Mouse (Mus musculus) hindbrain, embryonic 14.5 days (tissue): ENCODE measurements at regions not wholly inside any gene's neighbourhood (a gene's known extent, or its start where the extent isn't known, plus 50 kb on each side); places are given as distances from the start of the nearest gene placed in this dataset.

Experiments
- ATAC-seq: fragments of 200-750 bp; cut with Nextera tagmentation; 2 replicates; pipeline ENCODE4 v1.8.0; 2017; ENCODE audit warnings: moderate number of reproducible peaks, mild to moderate bottlenecking, moderate TSS enrichment, moderate library complexity; ENCODE audit not compliant: low FRiP score
- DNase-seq: peaks from one replicate; pipeline ENCODE4 v3.0.0-alpha.2; 2015; ENCODE audit warnings: low spot score
- H3K27ac ChIP-seq: fragments of 300-500 bp; sonication (generic); 2 replicates; pipeline ENCODE4 v1.5.1; 2014; ENCODE audit warnings: mild to moderate bottlenecking, moderate library complexity
- H3K27me3 ChIP-seq: fragments of 300-500 bp; sonication (generic); 2 replicates; pipeline ENCODE4 v1.6.1; 2014; ENCODE audit warnings: mild to moderate bottlenecking, low read length, mixed read lengths; ENCODE audit not compliant: control insufficient read depth, insufficient read depth
- H3K36me3 ChIP-seq: fragments of 300-500 bp; sonication (generic); replicated peaks from 2 replicates; pipeline ENCODE4 v1.6.1; 2014; ENCODE audit not compliant: control insufficient read depth, insufficient read depth
- H3K4me1 ChIP-seq: fragments of 300-500 bp; sonication (generic); replicated peaks from 2 replicates; pipeline ENCODE4 v1.6.1; 2014; ENCODE audit warnings: antibody characterized with exemption, low read length, mixed read lengths; ENCODE audit not compliant: control insufficient read depth, insufficient read depth
- H3K4me2 ChIP-seq: fragments of 300-500 bp; sonication (generic); replicated peaks from 2 replicates; pipeline ENCODE4 v1.6.1; 2014; ENCODE audit warnings: mild to moderate bottlenecking, moderate library complexity
- H3K4me3 ChIP-seq: fragments of 300-500 bp; sonication (generic); replicated peaks from 2 replicates; pipeline ENCODE4 v1.5.1; 2014; ENCODE audit warnings: mild to moderate bottlenecking, low read length
- H3K9ac ChIP-seq: fragments of 300-500 bp; sonication (generic); 2 replicates; pipeline ENCODE4 v1.6.1; 2014
- H3K9me3 ChIP-seq: fragments of 300-500 bp; sonication (generic); 2 replicates; pipeline ENCODE4 v1.6.1; 2016; ENCODE audit warnings: low read length; ENCODE audit not compliant: control insufficient read depth
- WGBS: fragments of 180-500 bp; shearing (Covaris S2); extraction: QIAGEN DNeasy Blood & Tissue Kit; methylation state at CpG from one replicate; pipeline ENCODE4 v1.1.7; 2014; 5-methylcytosine and 5-hydroxymethylcytosine counted together

- Histone ChIP-seq H3K36me3 (no peaks in the 10 kb centered on the region), H3K4me1 (no peaks in the 10 kb centered on the region), H3K27me3 (no peaks in the 10 kb centered on the region), H3K9me3 (no peaks in the 10 kb centered on the region), H3K27ac (no peak overlapping the region), H3K9ac (no peak overlapping the region), H3K4me3 (no peak overlapping the region), H3K4me2 (no peak overlapping the region)
- ATAC-seq (no peak), DNase-seq (no peak)
- 71% methylated on average over 1 of the region's 1 CpGs for WGBS
Measured at GRCm38 (mm10) chr1:57470356-57470755, 63.5 kb upstream of the Tyw5 start.

- no peak overlapping the region for H3K4me3 ChIP-seq
- H3K4me2 ChIP-seq = no peak overlapping the region
- no peak overlapping the region for H3K27ac ChIP-seq
- H3K9me3 ChIP-seq = no peaks in the 10 kb centered on the region
- H3K36me3 ChIP-seq = no peaks in the 10 kb centered on the region
- WGBS = 65% methylated on average over 1 of the region's 1 CpGs
- ATAC-seq = no peak
- no peaks in the 10 kb centered on the region for H3K27me3 ChIP-seq
- no peaks in the 10 kb centered on the region for H3K4me1 ChIP-seq
- H3K9ac ChIP-seq = no peak overlapping the region
- DNase-seq = no peak
Measured at GRCm38 (mm10) chr1:57472235-57472634, 65.3 kb upstream of the Tyw5 start.

GRCm38 (mm10) chr1:57477725-57478124 lies 70.8 kb upstream of the Tyw5 start:
- Histone ChIP-seq H3K27ac (no peak overlapping the region), H3K9ac (no peak overlapping the region), H3K36me3 (no peaks in the 10 kb centered on the region), H3K4me1 (no peaks in the 10 kb centered on the region), H3K4me2 (no peak overlapping the region), H3K27me3 (no peaks in the 10 kb centered on the region), H3K4me3 (no peak overlapping the region), H3K9me3 (no peaks in the 10 kb centered on the region)
- 48% methylated on average over 1 of the region's 1 CpGs for WGBS
- DNase-seq (no peak), ATAC-seq (no peak)

GRCm38 (mm10) chr1:57478151-57478550 lies 71.2 kb upstream of the Tyw5 start:
- Histone ChIP-seq H3K4me3 (no peak overlapping the region), H3K4me1 (no peaks in the 10 kb centered on the region), H3K27me3 (no peaks in the 10 kb centered on the region), H3K36me3 (no peaks in the 10 kb centered on the region), H3K4me2 (no peak overlapping the region), H3K9ac (no peak overlapping the region), H3K9me3 (no peaks in the 10 kb centered on the region), H3K27ac (no peak overlapping the region)
- ATAC-seq (no peak), DNase-seq (no peak)
- 82% methylated on average over 2 of the region's 2 CpGs for WGBS

GRCm38 (mm10) chr1:57478800-57479199 lies 71.9 kb upstream of the Tyw5 start:
- no peak overlapping the region for H3K4me3 ChIP-seq
- H3K9ac ChIP-seq = no peak overlapping the region
- no peaks in the 10 kb centered on the region for H3K36me3 ChIP-seq
- WGBS = 97% methylated on average over 1 of the region's 1 CpGs
- ATAC-seq (no peak), DNase-seq (no peak)
- H3K4me1 ChIP-seq = no peaks in the 10 kb centered on the region
- H3K27me3 ChIP-seq = no peaks in the 10 kb centered on the region
- H3K9me3 ChIP-seq = no peaks in the 10 kb centered on the region
- H3K4me2 ChIP-seq = no peak overlapping the region
- H3K27ac ChIP-seq = no peak overlapping the region

GRCm38 (mm10) chr1:57479566-57479965 lies 72.7 kb upstream of the Tyw5 start:
- Histone ChIP-seq H3K9ac (no peak overlapping the region), H3K27ac (no peak overlapping the region), H3K4me3 (no peak overlapping the region), H3K4me2 (no peak overlapping the region), H3K27me3 (no peaks in the 10 kb centered on the region), H3K36me3 (no peaks in the 10 kb centered on the region), H3K4me1 (no peaks in the 10 kb centered on the region), H3K9me3 (no peaks in the 10 kb centered on the region)
- ATAC-seq (no peak), DNase-seq (no peak)
- WGBS = 72% methylated on average over 4 of the region's 4 CpGs

GRCm38 (mm10) chr1:57489176-57489575 lies 82.3 kb upstream of the Tyw5 start:
- no peaks in the 10 kb centered on the region for H3K4me1 ChIP-seq
- DNase-seq (no peak), ATAC-seq (no peak)
- H3K4me3 ChIP-seq = no peak overlapping the region
- no peaks in the 10 kb centered on the region for H3K27me3 ChIP-seq
- H3K36me3 ChIP-seq = no peaks in the 10 kb centered on the region
- H3K4me2 ChIP-seq = no peak overlapping the region
- no peak overlapping the region for H3K9ac ChIP-seq
- H3K27ac ChIP-seq = 0 out of 2 replicates have a peak overlapping the region, but pooled peaks have one; percentile 32
- no peaks in the 10 kb centered on the region for H3K9me3 ChIP-seq
- whole genome bisulfite sequencing = 48% methylated on average over 2 of the region's 2 CpGs

- no peaks in the 10 kb centered on the region for H3K9me3 ChIP-seq
- no peaks in the 10 kb centered on the region for H3K36me3 ChIP-seq
- H3K27me3 ChIP-seq = no peaks in the 10 kb centered on the region
- H3K4me3 ChIP-seq = no peak overlapping the region
- H3K9ac ChIP-seq = no peak overlapping the region
- 70% methylated on average over 6 of the region's 6 CpGs for WGBS
- DNase-seq (no peak), ATAC-seq (no peak)
- no peak overlapping the region for H3K4me2 ChIP-seq
- H3K27ac ChIP-seq = peak overlapping the region; percentile 32; the same call in 1 of the 2 replicates
- no peaks in the 10 kb centered on the region for H3K4me1 ChIP-seq
Measured at GRCm38 (mm10) chr1:57489588-57489987, 82.7 kb upstream of the Tyw5 start.

- Histone ChIP-seq H3K9ac (no peak overlapping the region), H3K27ac (peak overlapping the region; percentile 32; the same call in 1 of the 2 replicates), H3K4me2 (no peak overlapping the region), H3K4me1 (no peaks in the 10 kb centered on the region), H3K9me3 (no peaks in the 10 kb centered on the region), H3K27me3 (no peaks in the 10 kb centered on the region), H3K36me3 (no peaks in the 10 kb centered on the region), H3K4me3 (no peak overlapping the region)
- 77% methylated on average over 4 of the region's 4 CpGs for WGBS
- ATAC-seq (no peak), DNase-seq (no peak)
Measured at GRCm38 (mm10) chr1:57490021-57490420, 83.1 kb upstream of the Tyw5 start.

GRCm38 (mm10) chr1:57492696-57493095 lies 85.8 kb upstream of the Tyw5 start:
- Histone ChIP-seq H3K36me3 (no peaks in the 10 kb centered on the region), H3K9ac (no peak overlapping the region), H3K4me3 (no peak overlapping the region), H3K27ac (no peak overlapping the region), H3K4me2 (no peak overlapping the region), H3K27me3 (no peaks in the 10 kb centered on the region), H3K9me3 (no peaks in the 10 kb centered on the region), H3K4me1 (no peaks in the 10 kb centered on the region)
- WGBS = 91% methylated on average over 2 of the region's 2 CpGs
- ATAC-seq = no peak
- no peak for DNase-seq
